Mouse (Mus musculus) bone marrow, adult 2 months (tissue): ENCODE data around the gene Gm10447.

ENCODE experiments used
- CTCF ChIP-seq: fragments of 200-500 bp; IDR thresholded peaks from 2 replicates; pipeline ENCODE4 v1.5.1; 2011; ENCODE audit warnings: low read length, control low read depth; ENCODE audit not compliant: control insufficient read depth, insufficient read depth
- POLR2A ChIP-seq: fragments of 200-500 bp; IDR thresholded peaks from 2 replicates; pipeline ENCODE4 v1.6.1; 2011; ENCODE audit warnings: low read depth, mild to moderate bottlenecking, control low read depth, low read length, borderline replicate concordance; ENCODE audit not compliant: control insufficient read depth

- TF ChIP-seq CTCF (no peak), POLR2A (no peak)
These were observed 40.0 kb upstream of the Gm10447 start for GRCm38 (mm10) chr11:53496946-53497345.
